Mouse (Mus musculus) heart, embryonic 14.5 days (tissue): ENCODE measurements around the gene Gm6169. TPM values are rescaled to one million over a fixed set of nuclear protein-coding genes. Genes with fewer than 3 reads are reported as not detected.
"Not testable (repeated sequence)": the region's sequence is repeated elsewhere in the genome, so short reads cannot be mapped to it uniquely, and the experiment has no call there.

Experiments used
- ATAC-seq: fragments of 200-750 bp; cut with Nextera tagmentation; 2 replicates; pipeline ENCODE4 v1.8.0; 2017; ENCODE audit warnings: low read depth, moderate TSS enrichment; ENCODE audit not compliant: insufficient number of reproducible peaks, insufficient read depth, low FRiP score
- H3K27ac ChIP-seq, 2 experiments: fragments of 200-500 bp in 1 of 2; fragments of 300-500 bp in 1 of 2; sonication (generic) in 1 of 2; replicated peaks in 1 of 2; 2 replicates each; pipeline ENCODE4 v1.5.1; 2012 to 2014; ENCODE audit warnings: low read depth in 2 of 2, low read length in 2 of 2, control low read depth in 1 of 2, mild to moderate bottlenecking in 1 of 2, mixed read lengths in 1 of 2; ENCODE audit not compliant: control insufficient read depth in 1 of 2, insufficient read depth in 1 of 2
- H3K27me3 ChIP-seq: fragments of 300-500 bp; sonication (generic); 2 replicates; pipeline ENCODE4 v1.6.1; 2014; ENCODE audit warnings: mild to moderate bottlenecking, low read length, control low read depth; ENCODE audit not compliant: control insufficient read depth, insufficient read depth
- H3K36me3 ChIP-seq: fragments of 300-500 bp; sonication (generic); 2 replicates; pipeline ENCODE4 v1.6.1; 2014; ENCODE audit warnings: mild to moderate bottlenecking, control low read depth, low read length, mixed read lengths; ENCODE audit not compliant: control insufficient read depth, insufficient read depth
- H3K4me1 ChIP-seq, 2 experiments: fragments of 200-500 bp in 1 of 2; fragments of 300-500 bp in 1 of 2; sonication (generic) in 1 of 2; 2 replicates each; pipeline ENCODE4 v1.6.1; 2012 to 2014; ENCODE audit warnings: low read length in 2 of 2, control low read depth in 1 of 2, mixed read lengths in 1 of 2; ENCODE audit not compliant: control insufficient read depth in 2 of 2, insufficient read depth in 2 of 2
- H3K4me2 ChIP-seq: fragments of 300-500 bp; sonication (generic); 2 replicates; pipeline ENCODE4 v1.6.1; 2014; ENCODE audit warnings: mild to moderate bottlenecking, low read length
- H3K4me3 ChIP-seq, 2 experiments: fragments of 200-500 bp in 1 of 2; fragments of 300-500 bp in 1 of 2; sonication (generic) in 1 of 2; 2 replicates each; pipeline ENCODE4 v1.5.1; 2012 to 2014; ENCODE audit warnings: low read length in 2 of 2, mild to moderate bottlenecking in 2 of 2, control low read depth in 1 of 2, low read depth in 1 of 2, moderate library complexity in 1 of 2; ENCODE audit not compliant: control insufficient read depth in 1 of 2, insufficient read depth in 1 of 2
- H3K9ac ChIP-seq: fragments of 300-500 bp; sonication (generic); 2 replicates; pipeline ENCODE4 v1.6.1; 2014; ENCODE audit warnings: mild to moderate bottlenecking, low read length
- H3K9me3 ChIP-seq: fragments of 300-500 bp; sonication (generic); 2 replicates; pipeline ENCODE4 v1.6.1; 2016; ENCODE audit warnings: low read length, control low read depth; ENCODE audit not compliant: control insufficient read depth
- WGBS: fragments of 180-500 bp; shearing (Covaris S2); extraction: QIAGEN DNeasy Blood & Tissue Kit; methylation state at CpG from one replicate; pipeline ENCODE4 v1.1.7; 2014; 5-methylcytosine and 5-hydroxymethylcytosine counted together
- polyA plus RNA-seq: library from polyadenylated mRNA; unstranded; fragments of >200 nt; fragmentation: Nextera tagmentation; extraction: Ambion mirVana; gene quantifications from 2 replicates; pipeline ENCODE4 v1.2.1, GENCODE M21; 2014

The Gm6169 gene
- polyA plus RNA-seq: 3.6 and 4.2 TPM in 2 replicates

- no peaks in the 10 kb centered on the region for H3K36me3 ChIP-seq
- no peak within 1 kb of the TSS for H3K4me3 ChIP-seq
- no peaks in the 10 kb centered on the region for H3K9me3 ChIP-seq
- H3K27ac ChIP-seq: no peak within 1 kb of the TSS
- H3K9ac ChIP-seq: no peak within 1 kb of the TSS
- no peaks in the 10 kb centered on the region for H3K27me3 ChIP-seq
- no peaks in the 10 kb centered on the region for H3K4me1 ChIP-seq
- 70% methylated on average over 17 of the region's 22 CpGs for WGBS
- H3K4me2 ChIP-seq: no peak within 1 kb of the TSS
- ATAC-seq: no peak
Measured at GRCm38 (mm10) chr13:97099187-97099852, at the start of gene Gm6169. TSS of gene Gm6169 (minus strand) at chr13:97099237.

GRCm38 (mm10) chr13:97145834-97146233, 46.8 kb upstream of the Gm6169 start:
- H3K27ac ChIP-seq: no peak overlapping the region
- H3K4me3 ChIP-seq: no peak overlapping the region
- no peaks in the 10 kb centered on the region for H3K27me3 ChIP-seq
- no peak for ATAC-seq
- WGBS: 58% methylated on average over 4 of the region's 4 CpGs
- no peak overlapping the region for H3K9ac ChIP-seq
- no peaks in the 10 kb centered on the region for H3K9me3 ChIP-seq
- H3K4me1 ChIP-seq: no peaks in the 10 kb centered on the region
- H3K36me3 ChIP-seq: peaks cover 79% of the 10 kb centered on the region
- H3K4me2 ChIP-seq: no peak overlapping the region

- Histone ChIP-seq H3K27ac (no peak overlapping the region), H3K36me3 (peaks cover 46% of the 10 kb centered on the region), H3K9ac (no peak overlapping the region), H3K4me2 (no peak overlapping the region), H3K4me3 (no peak overlapping the region), H3K27me3 (no peaks in the 10 kb centered on the region), H3K9me3 (no peaks in the 10 kb centered on the region), H3K4me1 (peaks cover 3 to 6% of the 10 kb centered on the region in 2 experiments; a peak in 2 of 4 replicates)
- ATAC-seq: no peak
- 86% methylated on average over 7 of the region's 7 CpGs for WGBS
Measured at GRCm38 (mm10) chr13:97142321-97142720, 43.3 kb upstream of the Gm6169 start.

GRCm38 (mm10) chr13:97138404-97138931, 39.4 kb upstream of the Gm6169 start:
- Histone ChIP-seq H3K4me2 (peak overlapping the region; percentile 65), H3K9ac (peak overlapping the region; percentile 94), H3K36me3 (peaks cover 41% of the 10 kb centered on the region), H3K4me3 (peak overlapping the region; percentile 92 to 94), H3K27ac (peak overlapping the region; percentile 91 to 93)
- H3K4me1 ChIP-seq, H3K9me3 ChIP-seq, ATAC-seq, H3K27me3 ChIP-seq: not testable (repeated sequence)
- WGBS: 29% methylated on average over 8 of the region's 8 CpGs

GRCm38 (mm10) chr13:97137466-97138400, 38.7 kb upstream of the Gm6169 start, which contains the start of the genes Gfm2 and Nsa2:
TSS of gene Gfm2 (plus strand) at chr13:97137937.
TSS of gene Nsa2 (minus strand) at chr13:97137937.
- peak; percentile 91 for ATAC-seq
- Histone ChIP-seq H3K9ac (peak within 1 kb of the TSS; percentile 94), H3K27ac (peak within 1 kb of the TSS; percentile 91 to 93), H3K4me3 (peak within 1 kb of the TSS; percentile 92 to 94), H3K4me2 (peak within 1 kb of the TSS; percentile 86), H3K4me1 (peaks cover 3 to 10% of the 10 kb centered on the region in 2 experiments; a peak in 2 of 4 replicates), H3K36me3 (peaks cover 41% of the 10 kb centered on the region), H3K27me3 (no peaks in the 10 kb centered on the region), H3K9me3 (no peaks in the 10 kb centered on the region)
- under 1% methylated on average over 57 of the region's 57 CpGs for WGBS

- not testable (repeated sequence) for ATAC-seq
Measured at GRCm38 (mm10) chr13:97130413-97130812, 31.4 kb upstream of the Gm6169 start.

GRCm38 (mm10) chr13:97129654-97130053, 30.6 kb upstream of the Gm6169 start:
- H3K4me3 ChIP-seq, H3K4me2 ChIP-seq, H3K9me3 ChIP-seq, H3K9ac ChIP-seq, ATAC-seq, H3K4me1 ChIP-seq, H3K27me3 ChIP-seq, H3K27ac ChIP-seq: not testable (repeated sequence)
- peaks cover 43% of the 10 kb centered on the region for H3K36me3 ChIP-seq
- WGBS: 96% methylated on average over 2 of the region's 4 CpGs

More at GRCm38 (mm10) chr13:97130413-97130812, 31.4 kb upstream of the Gm6169 start:
- not testable (repeated sequence) for H3K4me1 ChIP-seq, H3K9me3 ChIP-seq, H3K27ac ChIP-seq, H3K4me2 ChIP-seq, H3K9ac ChIP-seq, H3K27me3 ChIP-seq, H3K4me3 ChIP-seq
- WGBS: no CpG with 5 or more reads among the region's 2 CpGs
- peaks cover 51% of the 10 kb centered on the region for H3K36me3 ChIP-seq
